Mouse (Mus musculus) neural tube, embryonic 12.5 days (tissue): Measurements from ENCODE around the gene Myh9. TPM values are rescaled to one million over a fixed set of nuclear protein-coding genes. Genes with fewer than 3 reads are reported as not detected.
A peak's percentile ranks its signal among the peaks of the same experiment; 100 is the strongest.

Experiments used
- ATAC-seq: fragments of 200-750 bp; cut with Nextera tagmentation; 2 replicates; pipeline ENCODE4 v1.8.0; 2017; ENCODE audit warnings: low read depth, mild to moderate bottlenecking, moderate TSS enrichment, moderate library complexity; ENCODE audit not compliant: low FRiP score
- H3K27ac ChIP-seq: fragments of 300-500 bp; sonication (generic); 2 replicates; pipeline ENCODE4 v1.5.1; 2016
- H3K27me3 ChIP-seq: fragments of 300-500 bp; sonication (generic); replicated peaks from 2 replicates; pipeline ENCODE4 v1.6.1; 2016; ENCODE audit warnings: mild to moderate bottlenecking
- H3K36me3 ChIP-seq: fragments of 300-500 bp; sonication (generic); 2 replicates; pipeline ENCODE4 v1.6.1; 2016; ENCODE audit warnings: mild to moderate bottlenecking
- H3K4me1 ChIP-seq: fragments of 300-500 bp; sonication (generic); 2 replicates; pipeline ENCODE4 v1.6.1; 2016
- H3K4me2 ChIP-seq: fragments of 300-500 bp; sonication (generic); replicated peaks from 2 replicates; pipeline ENCODE4 v1.6.1; 2016; ENCODE audit warnings: mild to moderate bottlenecking
- H3K4me3 ChIP-seq: fragments of 300-500 bp; sonication (generic); 2 replicates; pipeline ENCODE4 v1.5.1; 2016
- H3K9ac ChIP-seq: fragments of 300-500 bp; sonication (generic); 2 replicates; pipeline ENCODE4 v1.6.1; 2016; ENCODE audit warnings: mild to moderate bottlenecking
- H3K9me3 ChIP-seq: fragments of 300-500 bp; sonication (generic); 2 replicates; pipeline ENCODE4 v1.6.1; 2016; ENCODE audit warnings: mild to moderate bottlenecking
- WGBS: fragments of 180-500 bp; shearing (Covaris S2); methylation state at CpG from one replicate; pipeline ENCODE4 v1.1.7; 2016; 5-methylcytosine and 5-hydroxymethylcytosine counted together
- polyA plus RNA-seq: library from polyadenylated mRNA; unstranded; fragments of >200 nt; fragmentation: Nextera tagmentation; extraction: Ambion mirVana; gene quantifications from 2 replicates; pipeline ENCODE4 v1.2.1, GENCODE M21; 2016

Myh9 gene
- polyA plus RNA-seq, 1 experiment from 2014 or later: 21.0 TPM

DNA sequence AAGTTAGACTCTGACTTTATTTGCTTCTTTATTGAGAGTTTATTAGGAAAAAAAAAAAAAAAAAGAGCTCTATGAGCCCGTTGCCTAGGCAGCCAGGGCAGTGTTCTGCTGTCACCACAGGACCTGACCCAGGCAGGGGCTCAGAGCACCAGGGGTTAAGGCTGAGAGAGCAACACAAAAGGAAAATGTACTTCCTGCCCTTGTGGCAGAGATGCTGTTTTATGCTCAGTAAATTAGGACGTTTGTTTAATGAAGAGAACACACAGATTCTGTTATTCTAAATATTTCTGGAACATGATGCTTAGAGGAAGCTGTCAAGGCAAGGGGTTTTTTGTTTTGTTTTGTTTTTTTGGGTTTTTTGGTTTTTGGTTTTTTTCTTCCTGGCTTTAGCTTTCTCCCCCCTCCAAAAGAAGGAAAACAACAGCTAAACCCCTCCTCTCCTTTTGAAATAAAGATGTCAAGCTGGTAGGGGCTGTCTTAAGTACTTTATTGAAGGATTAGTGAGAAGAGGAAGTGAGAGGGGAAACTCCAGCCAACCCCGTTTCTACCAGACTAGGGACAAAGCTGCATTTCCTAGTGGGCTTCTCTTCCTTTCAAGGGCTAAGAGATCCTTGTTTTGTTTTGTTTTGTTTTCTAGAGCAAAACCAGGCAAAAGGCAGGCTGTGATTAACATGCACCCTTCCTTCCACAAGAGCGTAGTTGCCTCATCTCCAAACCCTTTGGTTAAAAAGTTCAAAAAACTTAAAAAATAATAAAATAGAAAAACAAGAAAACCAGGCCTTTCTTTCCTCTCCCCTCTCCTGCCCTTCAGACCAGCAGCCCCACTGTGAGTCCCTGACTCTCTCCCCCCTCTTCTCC is 3.2 kb downstream of the Myh9 start:
- WGBS: 12% methylated on average over 4 of the region's 4 CpGs
- H3K9ac ChIP-seq: no peak overlapping the region
- no peaks in the 10 kb centered on the region for H3K27me3 ChIP-seq
- no peaks in the 10 kb centered on the region; the same call in 1 of the 2 replicates for H3K36me3 ChIP-seq
- ATAC-seq: no peak
- H3K4me3 ChIP-seq: no peak overlapping the region
- no peak overlapping the region for H3K27ac ChIP-seq
- H3K4me1 ChIP-seq: peaks cover 28% of the 10 kb centered on the region
- H3K9me3 ChIP-seq: no peaks in the 10 kb centered on the region
- H3K4me2 ChIP-seq: peak overlapping the region; percentile 93

- Histone ChIP-seq H3K27me3 (no peaks in the 10 kb centered on the region), H3K4me2 (no peak overlapping the region; the same call in 1 of the 2 replicates), H3K9ac (no peak overlapping the region), H3K27ac (no peak overlapping the region), H3K36me3 (no peaks in the 10 kb centered on the region; the same call in 1 of the 2 replicates), H3K4me1 (peaks cover 32% of the 10 kb centered on the region), H3K9me3 (no peaks in the 10 kb centered on the region), H3K4me3 (no peak overlapping the region)
- 82% methylated on average over 10 of the region's 10 CpGs for WGBS
- no peak for ATAC-seq
Observed at GRCm38 (mm10) chr15:77837444-77838117, 4.4 kb downstream of the Myh9 start.

DNA sequence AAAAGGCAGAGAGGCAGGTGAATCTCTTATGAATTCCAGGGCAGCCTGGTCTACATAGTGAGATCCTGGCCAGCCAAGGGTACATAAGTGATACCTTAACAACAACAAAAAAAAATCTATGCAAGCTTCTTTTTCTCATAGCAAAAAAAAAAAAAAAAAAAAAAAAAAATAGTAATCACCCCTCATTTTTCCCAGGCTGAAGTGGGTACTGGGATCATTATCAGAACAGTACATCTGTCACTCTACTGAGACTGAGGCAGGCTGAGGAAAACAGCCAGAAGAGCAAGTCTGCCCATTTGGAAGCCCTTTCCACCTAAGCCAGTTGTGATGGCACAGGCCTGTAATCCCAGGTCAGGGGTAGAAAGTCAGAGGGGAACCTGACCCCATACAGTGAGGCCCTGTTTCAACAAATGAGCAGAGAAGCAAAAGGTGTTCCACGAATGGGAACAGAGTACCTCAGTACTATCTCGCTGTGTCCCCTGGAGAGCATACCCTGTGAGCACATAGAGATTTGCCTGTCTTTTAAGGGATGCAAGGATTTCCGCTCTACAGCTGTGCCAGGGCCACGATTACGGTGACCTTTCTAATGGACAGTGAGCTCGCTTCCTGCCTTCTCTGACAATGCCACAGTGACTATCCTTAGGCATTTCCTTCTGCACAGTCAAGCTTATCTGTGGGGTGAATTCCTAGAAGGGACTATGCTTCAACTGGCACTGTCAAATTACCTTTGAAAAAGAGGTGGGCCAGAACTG is 5.1 kb downstream of the Myh9 start:
- no peaks in the 10 kb centered on the region; the same call in 1 of the 2 replicates for H3K36me3 ChIP-seq
- H3K4me3 ChIP-seq: no peak overlapping the region
- no peak overlapping the region for H3K4me2 ChIP-seq
- no peak overlapping the region for H3K9ac ChIP-seq
- no peaks in the 10 kb centered on the region for H3K9me3 ChIP-seq
- no peaks in the 10 kb centered on the region for H3K27me3 ChIP-seq
- ATAC-seq: no peak
- H3K27ac ChIP-seq: no peak overlapping the region
- peaks cover 32% of the 10 kb centered on the region for H3K4me1 ChIP-seq
- 70% methylated on average over 6 of the region's 6 CpGs for WGBS

DNA sequence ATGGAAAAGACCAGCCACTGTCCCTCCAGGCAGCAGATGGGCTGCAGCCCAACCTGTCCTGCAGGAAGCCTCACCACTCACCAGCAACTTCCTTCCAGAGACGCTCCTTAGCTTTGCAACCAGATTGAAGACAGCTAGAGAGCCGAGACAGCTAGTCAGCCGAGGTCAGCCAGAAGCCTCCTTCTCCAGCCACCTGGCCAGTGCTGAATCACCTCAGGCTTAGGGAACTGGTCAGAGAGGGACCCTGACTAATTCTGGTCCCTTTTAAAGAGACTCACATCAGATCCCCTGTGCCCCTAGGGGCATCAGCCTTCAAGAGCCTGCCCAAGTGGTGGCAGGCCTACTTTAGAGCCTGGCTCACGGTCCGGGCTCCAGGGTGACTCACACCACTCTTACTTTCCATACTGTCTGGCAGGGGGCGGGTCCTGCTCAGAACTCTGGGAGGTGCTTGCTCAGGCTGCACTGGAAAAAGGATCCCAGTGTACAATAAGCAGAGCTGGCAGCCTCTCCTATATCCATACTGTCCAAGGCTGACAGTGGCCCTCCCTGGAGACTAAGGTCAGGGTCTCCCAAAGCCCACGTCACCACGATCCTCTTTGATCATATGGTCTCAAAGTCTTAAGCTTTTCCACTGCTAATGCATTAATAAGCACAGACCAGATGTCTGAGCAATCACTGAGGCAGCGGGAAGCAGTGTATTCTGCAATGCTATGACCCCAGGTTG is 5.9 kb downstream of the Myh9 start:
- WGBS: 69% methylated on average over 9 of the region's 9 CpGs
- no peaks in the 10 kb centered on the region; the same call in 1 of the 2 replicates for H3K36me3 ChIP-seq
- no peak overlapping the region for H3K9ac ChIP-seq
- no peak for ATAC-seq
- H3K9me3 ChIP-seq: no peaks in the 10 kb centered on the region
- no peak overlapping the region for H3K4me2 ChIP-seq
- H3K4me1 ChIP-seq: peaks cover 32% of the 10 kb centered on the region
- H3K4me3 ChIP-seq: no peak overlapping the region
- H3K27me3 ChIP-seq: no peaks in the 10 kb centered on the region
- no peak overlapping the region for H3K27ac ChIP-seq

DNA sequence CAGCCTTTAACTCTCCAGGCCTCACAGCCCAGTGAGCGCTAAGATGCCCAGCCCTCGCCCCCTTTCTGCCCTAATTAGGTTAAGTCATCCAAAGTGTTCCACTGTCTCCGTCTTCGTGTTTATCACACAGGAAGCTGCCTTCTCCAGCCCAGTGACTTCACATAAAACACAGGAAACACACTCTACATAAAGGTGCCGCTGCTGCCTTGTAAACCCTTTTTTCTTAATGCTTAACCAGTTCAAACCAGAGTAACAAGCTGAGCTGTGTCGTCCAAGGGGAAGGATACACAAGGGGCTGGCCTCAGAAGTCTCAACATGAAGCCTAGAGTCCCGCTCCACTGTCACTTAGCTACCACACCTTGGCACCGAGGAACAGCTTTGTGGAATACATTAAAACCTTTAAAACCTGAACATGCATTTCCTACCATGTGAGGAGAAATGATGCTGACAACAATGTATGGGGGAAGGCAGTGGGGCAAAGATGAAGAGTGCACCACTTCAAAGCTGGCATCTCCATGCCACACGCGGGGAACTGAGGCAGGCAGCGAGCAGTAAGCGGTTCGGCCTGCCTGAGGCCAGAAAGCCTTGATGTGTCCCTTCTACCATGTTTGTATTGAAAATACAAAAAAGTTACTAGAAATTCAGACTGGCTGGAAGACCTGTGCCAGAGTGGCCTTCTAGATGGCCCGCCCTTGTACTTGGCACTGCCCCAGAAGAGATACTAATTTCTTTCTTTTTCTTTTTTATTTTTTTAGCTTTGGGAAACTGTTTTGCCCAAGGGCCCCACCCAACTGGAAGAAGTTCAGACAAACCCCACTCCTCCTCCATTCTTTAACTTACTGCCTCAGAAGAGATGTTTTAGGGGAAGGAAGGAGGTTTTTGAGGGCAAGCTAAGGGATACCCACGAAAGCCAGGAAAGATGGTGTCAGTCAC is 7.4 kb downstream of the Myh9 start:
- no peak overlapping the region for H3K27ac ChIP-seq

DNA sequence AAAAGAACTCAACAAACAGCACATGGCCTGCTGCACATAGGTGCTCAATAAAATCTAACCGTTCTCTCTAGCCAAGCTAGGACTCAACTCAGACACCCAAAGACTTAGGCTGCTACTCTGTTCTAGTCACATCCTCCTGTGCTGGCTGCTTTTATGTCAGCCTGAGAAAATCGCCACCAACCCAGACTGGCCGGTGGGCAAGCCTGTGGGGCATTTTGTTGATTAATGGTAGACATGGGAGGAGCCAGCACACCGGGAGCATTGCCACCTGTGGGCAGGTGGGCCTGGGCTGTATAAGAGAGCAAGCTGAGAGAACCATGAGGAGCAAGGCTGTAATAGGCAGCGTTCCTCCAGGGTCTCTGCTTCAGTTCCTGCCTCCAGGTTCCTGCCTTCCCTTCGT is 8.2 kb downstream of the Myh9 start:
- no peaks in the 10 kb centered on the region; the same call in 1 of the 2 replicates for H3K36me3 ChIP-seq
- WGBS: 80% methylated on average over 6 of the region's 6 CpGs
- H3K27ac ChIP-seq: no peak overlapping the region
- no peaks in the 10 kb centered on the region for H3K9me3 ChIP-seq
- no peak overlapping the region for H3K9ac ChIP-seq
- H3K4me2 ChIP-seq: no peak overlapping the region
- no peaks in the 10 kb centered on the region for H3K27me3 ChIP-seq
- peaks cover 9% of the 10 kb centered on the region for H3K4me1 ChIP-seq
- no peak overlapping the region for H3K4me3 ChIP-seq
- ATAC-seq: no peak

More for the DNA sequence above, 7.4 kb downstream of the Myh9 start:
- no peak for ATAC-seq
- no peak overlapping the region for H3K4me3 ChIP-seq
- H3K9me3 ChIP-seq: no peaks in the 10 kb centered on the region
- H3K36me3 ChIP-seq: no peaks in the 10 kb centered on the region; the same call in 1 of the 2 replicates
- WGBS: 80% methylated on average over 15 of the region's 15 CpGs
- H3K9ac ChIP-seq: no peak overlapping the region
- H3K27me3 ChIP-seq: no peaks in the 10 kb centered on the region
- peaks cover 18% of the 10 kb centered on the region for H3K4me1 ChIP-seq
- no peak overlapping the region for H3K4me2 ChIP-seq

DNA sequence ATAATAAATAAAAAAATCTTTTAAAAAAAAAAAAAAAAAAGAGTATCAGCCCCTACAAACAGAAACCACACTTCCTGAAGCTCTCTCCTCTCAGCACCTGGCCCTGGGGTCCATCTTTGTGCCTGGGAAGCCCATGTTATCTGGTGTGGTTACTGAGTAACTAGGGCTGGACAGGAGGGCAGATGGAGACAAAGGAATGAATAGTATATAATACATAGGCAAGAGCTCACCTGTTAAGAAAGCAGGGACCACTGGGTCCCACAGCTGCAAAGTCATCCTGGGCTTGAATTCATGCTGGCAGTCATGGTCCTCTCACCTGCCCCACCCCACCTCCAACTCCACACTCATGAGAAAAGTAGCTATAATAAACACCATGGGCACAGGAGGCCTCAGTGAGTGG is 8.9 kb downstream of the Myh9 start:
- Histone ChIP-seq H3K4me2 (no peak overlapping the region), H3K9ac (no peak overlapping the region), H3K4me3 (no peak overlapping the region), H3K27ac (no peak overlapping the region), H3K36me3 (no peaks in the 10 kb centered on the region; the same call in 1 of the 2 replicates), H3K27me3 (no peaks in the 10 kb centered on the region), H3K4me1 (peaks cover 8% of the 10 kb centered on the region; the same call in 1 of the 2 replicates), H3K9me3 (no peaks in the 10 kb centered on the region)
- no peak for ATAC-seq

DNA sequence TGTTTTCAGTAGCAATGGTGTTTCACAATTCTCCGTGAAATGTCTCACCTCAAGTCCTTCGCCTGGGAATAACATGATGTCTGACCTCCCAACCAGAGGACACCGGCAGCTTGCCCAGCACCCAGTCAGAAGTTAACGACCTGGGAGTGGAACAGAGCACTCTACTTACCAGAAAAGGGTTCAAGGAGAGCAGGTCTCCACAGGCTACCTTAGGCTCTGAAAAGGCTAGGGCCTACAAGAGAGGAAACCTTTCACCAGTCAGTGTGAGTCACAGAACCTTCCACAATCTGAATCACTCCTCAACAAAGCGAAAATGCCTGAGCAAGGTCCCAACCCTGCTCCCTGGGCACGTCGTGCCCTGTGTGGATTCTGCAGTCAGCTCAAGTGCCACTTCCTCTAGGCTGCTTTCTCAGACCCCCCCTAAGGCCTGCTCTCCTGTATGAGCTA is 9.5 kb downstream of the Myh9 start:
- H3K9me3 ChIP-seq: no peaks in the 10 kb centered on the region
- peaks cover 14% of the 10 kb centered on the region for H3K4me1 ChIP-seq
- H3K36me3 ChIP-seq: no peaks in the 10 kb centered on the region; the same call in 1 of the 2 replicates
- no peaks in the 10 kb centered on the region for H3K27me3 ChIP-seq
- ATAC-seq: no peak
- 82% methylated on average over 7 of the region's 7 CpGs for WGBS
- H3K27ac ChIP-seq: no peak overlapping the region
- H3K4me3 ChIP-seq: no peak overlapping the region
- no peak overlapping the region for H3K4me2 ChIP-seq
- no peak overlapping the region for H3K9ac ChIP-seq

GRCm38 (mm10) chr15:77831754-77832457 is 10.1 kb downstream of the Myh9 start:
- Histone ChIP-seq H3K4me3 (no peak overlapping the region), H3K27ac (no peak overlapping the region), H3K27me3 (no peaks in the 10 kb centered on the region), H3K9ac (no peak overlapping the region), H3K36me3 (no peaks in the 10 kb centered on the region; the same call in 1 of the 2 replicates), H3K9me3 (no peaks in the 10 kb centered on the region), H3K4me2 (no peak overlapping the region), H3K4me1 (peaks cover 18% of the 10 kb centered on the region)
- ATAC-seq: no peak
- 90% methylated on average over 8 of the region's 8 CpGs for WGBS

DNA sequence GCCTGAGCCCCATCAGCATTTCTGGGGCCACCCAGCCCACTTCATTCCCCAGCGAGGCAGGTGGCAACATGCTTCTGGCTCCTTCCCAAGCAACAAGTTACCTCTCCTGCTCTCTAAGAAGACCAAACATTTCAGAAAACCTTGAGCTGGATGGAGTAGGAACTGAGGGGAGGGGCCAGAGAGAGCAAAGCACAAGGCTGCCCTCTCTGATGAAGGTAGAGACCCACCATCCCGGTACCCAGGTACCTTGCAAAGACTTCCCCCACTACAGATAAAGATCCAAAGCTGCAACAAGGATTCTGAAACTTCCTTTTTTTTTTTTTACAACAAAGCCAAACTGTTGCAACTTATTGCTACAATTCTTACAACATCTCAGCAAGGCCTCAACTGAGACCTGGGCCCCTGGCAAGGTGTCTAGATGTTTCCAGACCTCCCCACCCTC is 10.8 kb downstream of the Myh9 start:
- Histone ChIP-seq H3K9ac (no peak overlapping the region), H3K36me3 (no peaks in the 10 kb centered on the region; the same call in 1 of the 2 replicates), H3K27ac (no peak overlapping the region), H3K4me3 (no peak overlapping the region), H3K4me2 (no peak overlapping the region), H3K9me3 (no peaks in the 10 kb centered on the region), H3K4me1 (peaks cover 15% of the 10 kb centered on the region), H3K27me3 (no peaks in the 10 kb centered on the region)
- 92% methylated on average over 2 of the region's 2 CpGs for WGBS
- ATAC-seq: no peak
